Mouse (Mus musculus): ENCODE results near the gene Foxp3. TPM values are rescaled to one million over a fixed set of nuclear protein-coding genes. Genes with fewer than 3 reads are reported as not detected.
A peak's percentile ranks its signal among the peaks of the same experiment; 100 is the strongest.

Foxp3 gene
- total RNA-seq, 2 experiments from 2014 or later: 0.21 to 0.22 TPM

- DNase-seq (ENCODE audit: low spot score in 2 of 2): peak; percentile 15 to 34
Observed at GRCm38 (mm10) chrX:7610536-7611258, 37.3 kb downstream of the Foxp3 start.

- no peak for DNase-seq (ENCODE audit: low spot score in 2 of 2)
Observed at GRCm38 (mm10) chrX:7617889-7618551, 44.6 kb downstream of the Foxp3 start.

- DNase-seq (ENCODE audit: low spot score in 2 of 2): no peak
Observed at GRCm38 (mm10) chrX:7632560-7632959, 59.1 kb downstream of the Foxp3 start.

- no peak for DNase-seq (ENCODE audit: low spot score in 2 of 2)
Observed at GRCm38 (mm10) chrX:7635101-7635500, 61.7 kb downstream of the Foxp3 start.

GRCm38 (mm10) chrX:7638401-7639091 is 65.1 kb downstream of the Foxp3 start, which contains the start of gene Syp:
Syp (plus strand) TSS chrX:7638471.
- peak; percentile 88 to 89 for DNase-seq (ENCODE audit: low spot score in 2 of 2)

GRCm38 (mm10) chrX:7639536-7640325 is 66.3 kb downstream of the Foxp3 start:
- no peak for DNase-seq (ENCODE audit: low spot score in 2 of 2)

- no peak for DNase-seq (ENCODE audit: low spot score in 2 of 2)
Observed at GRCm38 (mm10) chrX:7640785-7641184, 67.3 kb downstream of the Foxp3 start.

Other genes with a start within 250 kb of the Foxp3 start
- gene Usp27x, start 197.8 kb upstream of the Foxp3 start, total RNA-seq (2021): 10 to 100 TPM; 14.0 to 14.9 TPM
- 10 to 100 TPM; 13.1 to 14.1 TPM for gene Ppp1r3f, start 639 bp downstream of the Foxp3 start, total RNA-seq (2021)
- gene Ccdc22, start 31.9 kb downstream of the Foxp3 start, total RNA-seq (2021): 10 to 100 TPM; 21.3 to 23.4 TPM
- gene Cacna1f, start 33.4 kb downstream of the Foxp3 start, total RNA-seq (2021): not detected
- gene Syp, start 64.8 kb downstream of the Foxp3 start, total RNA-seq (2021): 1,000 to 10,000 TPM; 1,418 to 1,453 TPM
- 1 to 10 TPM; 2.0 TPM for gene Prickle3, start 83.6 kb downstream of the Foxp3 start, total RNA-seq (2021)
- 10 to 100 TPM; 14.9 to 19.3 TPM for gene Plp2, start 97.7 kb downstream of the Foxp3 start, total RNA-seq (2021)
- gene Magix, start 107.6 kb downstream of the Foxp3 start, total RNA-seq (2021): under 1 TPM in 1 of 2 experiments, not detected in 1; 0.42 TPM
- gene Gpkow, start 123.5 kb downstream of the Foxp3 start, total RNA-seq (2021): 10 to 100 TPM; 35.5 to 38.4 TPM
- gene Wdr45, start 140.7 kb downstream of the Foxp3 start, total RNA-seq (2021): 10 to 100 TPM; 34.3 to 41.8 TPM
- not detected for gene Gm45208, start 148.6 kb downstream of the Foxp3 start, total RNA-seq (2021)
- 10 to 100 TPM; 85.0 to 98.9 TPM for gene Praf2, start 154.8 kb downstream of the Foxp3 start, total RNA-seq (2021)
- gene Ccdc120, start 177.3 kb downstream of the Foxp3 start, total RNA-seq (2021): 10 to 100 TPM; 23.0 to 24.5 TPM
- 10 to 100 TPM; 28.8 to 38.6 TPM for gene Tfe3, start 188.9 kb downstream of the Foxp3 start, total RNA-seq (2021)
- gene Gripap1, start 216.1 kb downstream of the Foxp3 start, total RNA-seq (2021): 10 to 100 TPM; 86.1 to 93.0 TPM
- gene Kcnd1, start 248.6 kb downstream of the Foxp3 start, total RNA-seq (2021): 10 to 100 TPM; 11.8 to 12.0 TPM